Mouse (Mus musculus) thymus, postnatal 36 days (tissue): Measurements from ENCODE around the gene Kif1c.
"Not testable (repeated sequence)": the region's sequence is repeated elsewhere in the genome, so short reads cannot be mapped to it uniquely, and the experiment has no call there.

Source experiments
- DNase-seq, 2 experiments: peaks; one replicate each; pipeline ENCODE4 v3.0.0; 2022; ENCODE audit warnings: mixed read lengths in 2 of 2

The Kif1c gene

DNA sequence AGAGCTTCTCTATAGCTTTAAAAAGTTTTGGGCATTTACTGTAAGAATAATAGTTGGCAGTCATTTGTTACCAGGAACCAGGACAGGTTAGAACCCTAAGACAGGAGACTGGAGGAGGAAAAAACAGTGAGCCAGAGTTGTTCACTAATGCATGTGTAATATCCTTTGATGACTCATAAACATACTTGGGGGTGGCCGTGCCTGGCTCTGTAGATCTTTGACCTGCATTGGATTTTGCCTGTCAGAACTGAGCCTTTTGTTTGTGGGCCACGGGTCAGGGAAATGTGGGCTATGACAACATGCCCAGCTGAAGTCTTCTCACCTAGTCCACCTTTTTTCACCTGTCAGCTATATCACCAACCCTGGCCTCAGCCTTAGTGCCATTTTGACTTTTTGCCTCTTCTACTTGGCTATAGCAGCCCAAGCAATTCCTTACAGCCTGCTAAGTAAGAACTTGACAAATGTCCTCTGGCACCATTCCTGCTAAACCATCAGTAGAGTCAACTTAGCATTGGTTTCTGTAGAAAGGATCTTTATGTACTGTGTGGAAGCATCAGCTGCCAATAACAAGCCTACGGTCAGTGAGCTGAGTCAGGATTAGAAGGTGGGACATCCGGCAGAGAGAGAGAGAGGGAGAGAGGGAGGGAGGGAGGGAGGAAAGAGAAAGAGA lies 47.7 kb downstream of the Kif1c start:
- no peak for DNase-seq

DNA sequence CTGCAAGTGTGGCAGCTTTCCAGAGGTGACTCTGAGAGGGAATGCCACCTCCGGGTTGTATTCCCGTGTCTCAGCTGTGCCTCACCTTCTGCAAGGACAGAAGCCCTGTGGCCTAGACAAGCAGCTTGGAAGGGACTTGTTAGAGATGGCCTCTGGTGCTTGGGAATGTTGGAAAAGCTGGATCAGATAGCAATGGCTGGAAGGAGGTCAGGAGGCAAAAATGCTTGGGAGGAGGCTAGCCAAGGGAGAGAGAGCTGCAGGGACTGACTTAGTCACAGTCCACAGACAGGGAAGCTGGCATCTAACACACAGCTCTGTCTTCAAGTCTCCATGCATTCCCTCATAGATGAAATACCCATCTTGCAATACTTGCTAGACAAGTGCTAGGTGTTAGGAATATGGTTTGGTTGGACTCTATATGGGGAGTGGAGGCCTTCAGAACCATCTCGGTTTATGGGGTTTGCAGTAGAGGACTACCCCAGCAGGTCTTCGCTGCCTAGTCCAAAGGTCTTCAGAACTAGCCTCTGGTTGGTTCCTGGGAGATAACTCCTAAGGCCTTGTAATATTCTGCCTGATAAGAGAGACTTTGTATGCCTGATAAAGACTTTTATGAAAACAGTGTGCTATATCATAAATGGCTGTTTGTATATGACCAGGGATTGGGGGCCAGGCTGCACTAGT lies 52.1 kb downstream of the Kif1c start:
- DNase-seq, result no peak

DNA sequence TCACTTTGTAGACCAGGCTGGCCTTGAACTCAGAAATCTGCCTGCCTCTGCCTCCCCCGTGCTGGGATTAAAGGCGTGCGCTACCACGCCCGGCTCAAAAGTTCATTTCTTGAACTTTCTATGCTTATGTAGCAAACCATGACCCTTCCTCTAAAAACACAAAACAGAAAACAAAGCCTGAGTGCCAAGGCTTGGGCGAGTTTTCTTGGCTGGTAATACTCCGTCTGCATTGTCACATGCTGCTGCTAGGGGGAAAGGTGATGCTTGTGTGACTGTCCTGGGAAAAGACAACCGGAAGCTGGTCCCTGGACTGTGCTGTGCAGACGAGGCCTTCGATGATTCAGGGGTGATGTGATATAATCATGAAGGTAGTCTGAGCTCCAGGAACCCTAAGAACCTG lies 52.8 kb downstream of the Kif1c start:
- no peak for DNase-seq

DNA sequence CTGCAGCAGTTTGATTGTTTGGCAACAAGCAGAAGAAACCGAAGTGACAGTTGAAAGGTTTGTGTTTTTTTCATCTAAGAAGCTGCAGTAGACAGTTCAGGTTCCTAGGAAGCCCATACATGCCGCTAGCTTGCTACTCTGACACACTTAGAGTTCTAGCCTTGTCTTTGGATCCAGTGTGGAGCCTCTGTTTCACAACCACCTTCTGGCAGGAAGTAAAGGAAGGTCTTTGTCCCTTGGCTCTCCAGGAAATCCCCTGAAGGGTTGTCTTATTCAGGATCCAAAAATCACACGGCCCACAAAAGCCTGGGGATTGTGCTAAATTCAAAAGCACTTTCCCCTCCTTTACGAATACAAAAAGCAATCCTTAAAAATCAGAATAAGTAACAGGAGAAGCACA lies 54.1 kb downstream of the Kif1c start:
- no peak for DNase-seq

DNA sequence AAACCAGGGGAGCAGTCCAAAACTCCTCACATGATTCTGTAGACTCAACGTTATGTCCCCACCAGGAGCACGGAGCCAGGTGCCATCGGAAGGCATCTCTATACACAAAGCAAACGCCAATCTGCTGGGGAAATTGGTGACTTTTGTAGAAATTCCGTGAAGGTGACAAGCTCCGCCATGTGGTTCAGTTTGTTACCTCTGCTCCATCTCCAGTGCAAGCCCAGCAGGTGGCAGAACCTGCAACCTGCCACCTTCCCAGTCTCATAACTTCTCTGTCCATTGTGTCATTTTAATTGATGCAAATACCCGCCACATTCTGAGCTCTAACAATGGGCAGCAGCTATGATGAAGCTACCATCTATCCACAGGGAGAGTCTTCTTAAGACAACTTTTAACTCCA lies 54.6 kb downstream of the Kif1c start:
- no peak for DNase-seq

DNA sequence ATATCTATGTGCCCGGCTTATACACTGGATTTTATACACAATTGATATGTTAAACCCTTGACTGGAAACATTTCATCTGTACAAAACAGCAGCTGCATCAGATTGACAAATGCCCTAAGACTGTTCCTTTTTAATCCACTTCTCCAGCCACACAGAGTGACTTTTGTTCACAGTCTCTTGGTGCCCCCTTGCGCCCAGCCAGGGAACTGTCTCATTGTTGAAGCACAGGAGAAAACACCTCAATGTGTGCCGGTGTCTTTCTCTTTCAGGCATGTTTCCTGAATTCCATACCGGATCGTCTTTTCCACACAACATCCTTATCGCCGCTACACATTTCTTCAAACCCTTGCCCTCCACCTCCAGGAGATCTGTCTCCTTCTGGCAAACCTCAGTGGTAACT lies 55.3 kb downstream of the Kif1c start:
- peak; percentile 77 to 87 for DNase-seq

DNA sequence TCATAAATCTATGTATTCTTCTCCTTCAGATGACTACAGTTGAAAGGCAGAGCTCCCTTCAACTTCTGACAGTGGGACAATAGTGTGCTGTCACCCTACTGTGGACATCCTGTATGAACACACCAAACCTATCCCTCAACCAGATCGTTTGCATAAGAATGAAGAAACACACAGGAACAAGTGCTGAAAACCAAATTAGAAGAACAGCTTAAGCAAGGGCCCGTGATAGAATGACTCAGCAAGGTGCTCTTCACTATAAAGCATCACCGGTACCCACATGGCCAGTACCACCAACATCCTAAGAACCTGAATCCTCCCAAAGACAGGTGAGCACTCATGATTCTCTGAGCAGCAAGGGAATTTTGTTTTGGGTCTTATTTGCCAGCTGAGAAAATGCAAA lies 60.1 kb downstream of the Kif1c start:
- not testable (repeated sequence) for DNase-seq

DNA sequence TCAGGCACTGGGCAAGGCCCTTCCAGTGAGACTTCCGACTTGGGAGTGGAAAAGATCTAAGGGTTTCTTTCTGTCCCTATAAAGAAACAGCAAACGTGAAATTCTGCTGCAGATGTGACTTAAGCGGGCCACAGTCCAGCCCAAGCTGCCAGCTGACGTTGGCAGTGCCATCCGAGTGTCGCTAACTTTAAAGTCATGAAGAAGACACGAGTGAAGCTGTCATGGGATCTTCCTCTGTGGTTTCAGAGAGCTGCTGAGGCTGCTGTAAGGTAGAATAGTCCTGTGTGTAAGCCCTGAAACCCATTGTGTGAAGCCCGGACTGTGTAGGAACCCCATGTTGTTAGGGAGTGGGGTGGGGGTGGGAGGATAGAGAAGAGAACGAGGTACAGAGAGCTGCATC lies 62.3 kb downstream of the Kif1c start:
- peak in 1 of 2 experiments; percentile 14 for DNase-seq

DNA sequence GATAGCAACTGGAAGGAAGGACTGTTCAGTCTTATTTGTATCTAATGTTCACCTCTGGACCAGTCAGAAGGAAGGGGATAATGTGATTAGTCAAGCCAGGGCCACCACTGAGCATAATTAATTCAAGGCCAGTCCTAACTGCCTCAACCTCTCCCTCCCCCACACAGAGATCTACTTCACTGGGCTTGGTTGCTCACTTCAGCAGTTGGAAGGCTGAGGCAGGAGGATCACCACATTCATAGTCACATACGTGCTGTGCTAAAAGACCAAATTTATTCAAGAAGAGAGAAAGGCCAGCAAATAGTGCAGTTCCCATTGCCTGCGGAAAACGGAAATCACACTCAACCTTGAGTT lies 63.2 kb downstream of the Kif1c start:
- no peak for DNase-seq

DNA sequence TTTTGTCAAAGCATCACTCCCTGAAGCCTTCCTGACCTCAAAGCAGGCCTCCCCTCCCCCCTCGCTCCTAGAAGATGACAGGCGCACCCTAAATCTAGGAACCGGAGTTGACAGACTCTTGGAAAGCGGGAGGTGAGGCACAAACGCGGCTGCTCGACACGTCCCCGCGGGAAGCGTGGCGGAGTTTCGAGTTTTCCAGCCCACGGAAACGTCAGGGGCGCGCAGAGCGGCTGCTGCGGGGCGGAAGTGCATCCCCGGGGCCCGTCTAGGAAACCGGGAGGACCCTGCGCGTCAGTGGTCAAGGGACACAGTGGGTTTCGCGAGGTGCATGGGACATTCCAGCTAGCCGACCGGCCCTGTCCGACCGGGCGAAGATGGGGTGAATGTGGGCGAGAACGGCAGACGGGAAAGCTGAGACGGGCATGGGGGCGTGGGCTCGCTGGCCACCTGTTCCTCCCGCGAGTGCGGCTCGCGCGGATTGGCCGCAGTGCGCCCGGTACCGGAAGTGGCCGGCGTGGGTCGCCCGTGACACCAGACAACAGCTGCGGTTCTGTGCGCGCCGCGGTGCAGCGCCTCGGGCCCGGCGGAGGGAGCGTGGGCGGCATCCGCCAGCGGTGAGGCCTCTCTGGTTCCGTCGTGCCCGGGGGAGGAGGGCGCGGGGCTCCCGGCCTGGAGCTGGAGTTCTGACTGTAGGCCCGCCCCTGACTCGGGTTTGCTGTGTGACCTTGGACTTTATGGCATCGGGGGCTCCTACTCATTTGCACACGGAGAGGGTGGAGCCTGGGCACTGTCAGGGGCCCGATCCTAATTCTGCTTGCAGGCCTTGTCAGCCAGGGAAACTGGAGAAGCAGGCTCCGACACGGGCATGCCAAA lies 63.8 kb downstream of the Kif1c start, which contains the start of gene Zfp3:
Zfp3 (plus strand) TSS at position 274 of the 873 bp plus-strand sequence.
- peak; percentile 85 to 89 for DNase-seq

DNA sequence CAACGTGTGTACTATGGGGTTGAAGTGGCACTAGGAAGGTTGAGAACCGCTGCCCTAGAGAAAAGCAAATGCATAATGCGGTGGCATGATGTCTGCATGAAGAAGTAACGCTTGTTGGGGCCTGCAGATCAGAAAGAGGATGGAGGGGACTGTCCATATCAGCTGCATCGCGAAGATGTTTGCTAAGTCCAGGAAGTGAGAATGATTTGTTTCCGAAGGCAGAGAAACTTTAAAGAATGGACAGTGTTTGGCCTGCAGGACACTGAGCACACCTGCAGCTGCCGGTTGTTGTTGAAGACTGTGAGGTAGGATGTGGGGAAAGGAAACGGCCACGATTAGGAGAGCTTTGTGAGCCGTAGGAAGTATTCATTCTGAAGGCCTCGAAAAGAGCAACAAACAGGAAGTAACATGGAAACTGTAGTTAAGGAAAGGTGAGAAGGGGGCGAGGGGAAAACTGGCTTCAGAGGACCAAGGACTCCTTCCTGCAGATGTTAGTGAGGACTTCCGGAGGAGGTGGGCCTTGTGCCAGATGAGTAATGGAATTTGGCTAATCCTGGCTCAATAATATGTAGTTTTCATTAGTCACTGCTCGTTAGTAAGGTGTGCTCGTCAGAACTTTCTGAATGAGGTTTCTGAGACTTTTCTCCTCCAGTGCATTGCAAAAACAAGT lies 65.6 kb downstream of the Kif1c start:
- peak in 1 of 2 experiments; percentile 30 for DNase-seq

DNA sequence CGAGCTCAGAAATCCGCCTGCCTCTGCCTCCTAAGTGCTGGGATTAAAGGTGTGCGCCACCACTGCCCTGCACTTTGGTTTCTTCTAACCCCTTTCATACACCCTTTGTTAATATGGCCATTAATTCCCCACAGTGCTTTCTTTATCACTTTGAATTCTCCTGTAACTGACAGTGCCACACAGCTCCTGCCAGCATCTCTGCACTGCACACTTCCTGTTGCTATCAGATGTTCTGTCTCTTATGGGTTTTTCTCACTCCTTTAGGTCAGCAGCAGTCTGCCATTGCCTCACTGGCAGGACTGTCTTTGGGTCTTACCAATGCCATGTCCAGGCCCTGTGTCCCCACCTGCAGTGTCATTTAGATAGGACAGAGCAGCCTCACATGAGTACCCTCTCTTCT lies 70.5 kb downstream of the Kif1c start:
- no peak for DNase-seq

DNA sequence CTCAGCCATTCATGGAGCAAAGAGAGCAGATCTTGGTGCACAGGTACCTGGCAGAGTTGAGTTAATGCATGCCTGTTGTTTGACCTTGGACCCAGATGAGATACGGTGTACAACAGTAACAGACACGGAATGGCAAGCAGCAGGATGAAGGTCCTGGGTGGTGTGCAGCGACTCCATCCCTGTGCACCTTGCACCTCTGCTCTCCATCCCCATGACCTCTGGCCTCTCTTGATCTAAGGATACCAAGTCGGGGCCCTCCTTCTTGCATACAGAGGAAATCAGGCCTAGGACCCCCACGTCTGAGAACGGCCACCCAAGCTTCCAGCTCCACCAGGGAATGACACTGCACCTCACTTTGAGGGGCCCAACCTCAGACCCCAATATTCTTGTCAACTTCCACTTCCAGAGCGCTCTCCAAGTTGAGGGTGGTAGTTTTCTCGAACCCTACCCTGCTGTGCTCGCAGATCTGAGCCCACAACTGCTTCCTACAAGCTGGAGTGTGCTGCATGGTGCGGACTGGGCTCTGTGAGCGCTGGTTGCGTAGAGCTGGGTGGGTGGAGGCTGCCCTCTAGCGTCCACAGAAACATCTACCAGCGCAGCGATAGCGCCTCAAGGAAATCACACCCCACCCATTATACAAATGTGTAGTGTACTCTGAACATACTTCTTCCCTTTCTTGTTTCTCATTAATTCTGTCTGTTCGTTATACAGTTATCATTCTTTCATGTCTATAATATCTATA lies 76.7 kb downstream of the Kif1c start:
- peak; percentile 67 to 74 for DNase-seq

DNA sequence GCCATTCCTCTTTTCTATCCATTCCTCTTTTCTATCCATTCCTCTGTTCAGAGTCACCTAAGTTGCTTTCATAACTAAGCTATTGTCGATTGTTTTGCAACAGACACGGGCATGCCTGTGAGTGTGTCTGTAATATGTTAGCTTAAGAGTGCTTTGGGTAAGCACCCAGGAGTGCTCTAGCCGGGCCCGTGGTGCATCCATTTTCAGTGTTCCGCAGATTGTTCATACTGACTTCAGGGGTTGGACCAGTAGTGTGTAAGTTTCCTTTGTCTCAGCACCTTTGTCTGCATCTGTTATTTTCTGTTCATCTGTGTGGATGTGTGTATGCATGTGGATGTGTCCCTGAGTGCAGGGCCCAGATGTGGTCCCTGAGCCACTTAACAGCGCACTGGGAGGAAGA lies 77.3 kb downstream of the Kif1c start:
- DNase-seq, result no peak

DNA sequence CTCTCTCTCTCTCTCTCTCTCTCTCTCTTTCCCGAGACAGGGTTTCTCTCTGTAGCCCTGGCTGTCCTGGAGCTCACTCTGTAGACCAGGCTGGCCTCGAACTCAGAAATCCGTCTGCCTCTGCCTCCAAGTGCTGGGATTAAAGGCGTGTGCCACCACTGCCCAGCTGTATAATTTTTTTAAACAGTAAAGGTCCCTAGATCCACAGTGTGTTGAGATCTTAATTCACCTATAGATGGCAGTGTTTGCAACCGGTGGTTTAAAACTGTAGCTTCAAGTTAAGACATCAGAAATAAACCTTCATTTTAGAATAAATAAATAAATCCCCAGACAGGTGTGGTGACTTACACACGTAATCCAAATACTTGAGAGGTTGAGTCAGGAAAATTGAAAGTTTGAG lies 77.7 kb downstream of the Kif1c start:
- not testable (repeated sequence) for DNase-seq
